Mouse (Mus musculus) induced T-regulatory cell, adult 2 months (primary cell): ENCODE measurements at regions not wholly inside any gene's neighbourhood (a gene's known extent, or its start where the extent isn't known, plus 50 kb on each side); places are given as distances from the start of the nearest gene placed in this dataset.

Source experiments
- DNase-seq: peaks from one replicate; pipeline ENCODE4 v3.0.0-alpha.2; 2012; ENCODE audit warnings: low read depth

- no peak for DNase-seq
These were observed 289.9 kb upstream of the Rps6ka3 start for GRCm38 (mm10) chrX:158920217-158920616.

GRCm38 (mm10) chrX:158921424-158921823, 288.7 kb upstream of the Rps6ka3 start:
- DNase-seq: no peak

- peak; percentile 73 for DNase-seq
These were observed 288.2 kb upstream of the Rps6ka3 start for GRCm38 (mm10) chrX:158921838-158922450.

- DNase-seq: no peak
These were observed 287.0 kb upstream of the Rps6ka3 start for GRCm38 (mm10) chrX:158923081-158923561.

- no peak for DNase-seq
These were observed 286.2 kb upstream of the Rps6ka3 start for GRCm38 (mm10) chrX:158923657-158924489.

- DNase-seq: peak; percentile 24
These were observed 285.4 kb upstream of the Rps6ka3 start for GRCm38 (mm10) chrX:158924490-158925398.

- DNase-seq: no peak
These were observed 278.2 kb upstream of the Rps6ka3 start for GRCm38 (mm10) chrX:158931864-158932263.

GRCm38 (mm10) chrX:158947191-158947590, 262.9 kb upstream of the Rps6ka3 start:
- no peak for DNase-seq

- peak; percentile 5 for DNase-seq
These were observed 238.4 kb upstream of the Rps6ka3 start for GRCm38 (mm10) chrX:158971726-158972125.

- no peak for DNase-seq
These were observed 233.5 kb upstream of the Rps6ka3 start for GRCm38 (mm10) chrX:158976648-158977047.

- DNase-seq: no peak
These were observed 225.4 kb upstream of the Rps6ka3 start for GRCm38 (mm10) chrX:158984721-158985120.

GRCm38 (mm10) chrX:158987676-158988075, 222.4 kb upstream of the Rps6ka3 start:
- DNase-seq: no peak

- no peak for DNase-seq
These were observed 191.2 kb upstream of the Rps6ka3 start for GRCm38 (mm10) chrX:159018955-159019354.

- no peak for DNase-seq
These were observed 183.8 kb upstream of the Rps6ka3 start for GRCm38 (mm10) chrX:159026311-159026710.

GRCm38 (mm10) chrX:159031927-159032326, 178.2 kb upstream of the Rps6ka3 start:
- DNase-seq: no peak

GRCm38 (mm10) chrX:159043432-159043831, 166.7 kb upstream of the Rps6ka3 start:
- peak; percentile 74 for DNase-seq

GRCm38 (mm10) chrX:159047876-159048275, 162.2 kb upstream of the Rps6ka3 start:
- DNase-seq: no peak

GRCm38 (mm10) chrX:159055689-159056461, 154.2 kb upstream of the Rps6ka3 start:
- peak; percentile 46 for DNase-seq

GRCm38 (mm10) chrX:159056462-159056805, 153.7 kb upstream of the Rps6ka3 start:
- no peak for DNase-seq

- DNase-seq: no peak
These were observed 151.2 kb upstream of the Rps6ka3 start for GRCm38 (mm10) chrX:159058931-159059330.

GRCm38 (mm10) chrX:159061322-159061721, 148.8 kb upstream of the Rps6ka3 start:
- no peak for DNase-seq

GRCm38 (mm10) chrX:159066212-159066611, 143.9 kb upstream of the Rps6ka3 start:
- no peak for DNase-seq
